In genomic region chr7:16584384-16584783, GRCm38 (mm10) we compare ENCODE assay signal across 8 mouse cellular contexts. TPM values are rescaled to one million over a fixed set of nuclear protein-coding genes. Genes with fewer than 3 reads are reported as not detected.
A peak's percentile ranks its signal among the peaks of the same experiment; 100 is the strongest.
DNase-seq lines count a peak whose midpoint lies in the region.

No protein-coding gene starts in this region.

- peak; percentile 64 for DNase-seq in cerebellum, adult 11-12 months
- no peak for DNase-seq in cerebellum, postnatal 4 days (ENCODE audit: low spot score in 2 of 2)
- DNase-seq in kidney, postnatal 14 days: peak; percentile 31
- DNase-seq in kidney, adult 18-20 months: no peak
- peak; percentile 57 for DNase-seq in MN1 (ENCODE audit: low spot score)
- peak; percentile 24 to 53 for DNase-seq in cerebellum, postnatal 36 days
- no peak for DNase-seq in frontal cortex, postnatal 25 days (ENCODE audit: low spot score in 2 of 2)
- DNase-seq in adrenal gland, postnatal 25 days: no peak

RNA-seq across cellular contexts. Expression of gene Arhgap35, which starts 30.4 kb away (rescaled TPM):
- total RNA-seq in adrenal gland, postnatal 25 days (2021): 74.8 and 76.1 TPM in 2 replicates

Comparison
In these comparisons a context has a peak if more than half of its experiments do, and no peak if none do; other contexts are left out.
1. DNase-seq: peak in cerebellum, adult 11-12 months (single experiment), kidney, postnatal 14 days (single experiment), MN1 (single experiment) and cerebellum, postnatal 36 days (2 of 2); none in cerebellum, postnatal 4 days (0 of 2), kidney, adult 18-20 months (single experiment), frontal cortex, postnatal 25 days (0 of 2) and adrenal gland, postnatal 25 days (single experiment).